Mouse (Mus musculus): ENCODE measurements around the gene Dip2c. TPM values are rescaled to one million over a fixed set of nuclear protein-coding genes. Genes with fewer than 3 reads are reported as not detected.

The Dip2c gene
- 7.7 and 8.4 TPM in 2 replicates for polyA plus RNA-seq (2011; ENCODE audit: insufficient read depth, insufficient read length, low read depth, missing spikeins)

DNA sequence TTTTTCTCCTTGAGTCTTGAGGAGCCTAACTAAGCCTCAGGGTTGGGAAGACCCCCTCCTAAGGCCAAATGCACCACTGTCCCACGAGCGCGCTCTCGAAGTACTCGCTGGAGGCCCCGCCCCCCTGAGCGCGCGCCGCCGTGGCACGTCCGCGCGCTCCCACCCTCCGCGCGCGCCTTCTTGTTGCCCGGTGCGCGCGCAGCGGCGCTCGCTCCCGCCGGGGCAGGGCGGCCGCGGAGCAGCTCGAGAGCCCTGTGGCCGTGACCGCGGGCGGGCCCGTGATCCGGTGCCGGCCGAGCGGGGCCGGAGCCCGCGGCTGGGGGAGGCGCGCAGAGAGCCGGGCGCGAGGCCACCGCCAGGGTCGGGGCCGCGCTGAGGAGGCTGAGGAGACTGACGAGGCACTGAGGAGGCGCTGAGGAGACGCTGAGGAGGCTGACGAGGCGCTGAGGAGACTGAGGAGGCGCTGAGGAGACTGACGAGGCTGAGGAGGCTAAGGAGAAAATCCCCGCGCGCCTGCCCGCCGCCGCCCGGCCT, at the start of gene Dip2c:
Gene Dip2c (plus strand): TSS at position 207 of the 534 bp plus-strand sequence.
- H3K36me3 ChIP-seq (ENCODE audit: control insufficient read depth, insufficient read depth, low read length, poor library complexity, severe bottlenecking), result no peaks in the 10 kb centered on the region
- H3K9ac ChIP-seq (ENCODE audit: low read depth, poor library complexity, severe bottlenecking), result peak within 1 kb of the TSS; percentile 97
- H3K27ac ChIP-seq (ENCODE audit: insufficient read depth, low read length), result no peak within 1 kb of the TSS
- H3K4me1 ChIP-seq (ENCODE audit: control insufficient read depth, insufficient read depth, low read length), result no peaks in the 10 kb centered on the region
- H3K9me3 ChIP-seq (replicated peaks; ENCODE audit: control insufficient read depth, insufficient read depth, low read length, poor library complexity, severe bottlenecking), result no peaks in the 10 kb centered on the region
- TF ChIP-seq EP300 (IDR thresholded peaks at IDR 0.05; ENCODE audit: insufficient read depth, low read depth, low read length), result no peak
- TF ChIP-seq POLR2A (IDR thresholded peaks at IDR 0.05; ENCODE audit: insufficient read depth, low read length), result no peak
- TF ChIP-seq CTCF (IDR thresholded peaks at IDR 0.05; ENCODE audit: low read depth, low read length), result no peak
- H3K4me3 ChIP-seq (ENCODE audit: low read depth, low read length), result peak within 1 kb of the TSS; percentile 91
- no peaks in the 10 kb centered on the region for H3K27me3 ChIP-seq (ENCODE audit: control insufficient read depth, insufficient read depth, low read length, poor library complexity, severe bottlenecking)

DNA sequence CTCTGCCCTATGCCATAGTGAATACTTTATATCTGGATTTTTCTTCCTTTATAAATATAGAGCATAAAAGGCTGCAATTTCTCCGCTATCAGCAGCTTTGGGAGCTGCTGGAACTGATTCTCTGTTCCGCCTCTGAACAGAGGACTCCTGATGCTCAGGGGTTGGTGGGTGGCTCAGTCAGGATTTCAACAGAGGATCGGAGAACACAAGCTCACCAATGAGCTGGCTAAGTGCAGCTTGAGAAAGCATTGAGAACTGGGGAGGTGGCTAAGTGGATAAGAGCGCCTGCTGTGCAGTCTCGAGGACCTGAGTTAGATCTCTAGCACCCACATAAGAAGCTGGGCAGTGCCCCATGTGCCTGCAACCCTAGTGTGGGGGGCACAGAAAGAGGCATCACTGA, 49.2 kb upstream of the Dip2c start:
- TF ChIP-seq EP300 (IDR thresholded peaks at IDR 0.05; ENCODE audit: insufficient read depth, low read depth, low read length) (no peak), POLR2A (IDR thresholded peaks at IDR 0.05; ENCODE audit: insufficient read depth, low read length) (no peak), CTCF (IDR thresholded peaks at IDR 0.05; ENCODE audit: low read depth, low read length) (no peak)
- H3K4me1 ChIP-seq (ENCODE audit: control insufficient read depth, insufficient read depth, low read length), result no peaks in the 10 kb centered on the region
- H3K9ac ChIP-seq (ENCODE audit: low read depth, poor library complexity, severe bottlenecking), result no peak overlapping the region
- H3K9me3 ChIP-seq (replicated peaks; ENCODE audit: control insufficient read depth, insufficient read depth, low read length, poor library complexity, severe bottlenecking), result no peaks in the 10 kb centered on the region
- no peaks in the 10 kb centered on the region for H3K27me3 ChIP-seq (ENCODE audit: control insufficient read depth, insufficient read depth, low read length, poor library complexity, severe bottlenecking)
- no peak overlapping the region for H3K4me3 ChIP-seq (ENCODE audit: low read depth, low read length)
- H3K27ac ChIP-seq (ENCODE audit: insufficient read depth, low read length), result no peak overlapping the region
- H3K36me3 ChIP-seq (ENCODE audit: control insufficient read depth, insufficient read depth, low read length, poor library complexity, severe bottlenecking), result no peaks in the 10 kb centered on the region

DNA sequence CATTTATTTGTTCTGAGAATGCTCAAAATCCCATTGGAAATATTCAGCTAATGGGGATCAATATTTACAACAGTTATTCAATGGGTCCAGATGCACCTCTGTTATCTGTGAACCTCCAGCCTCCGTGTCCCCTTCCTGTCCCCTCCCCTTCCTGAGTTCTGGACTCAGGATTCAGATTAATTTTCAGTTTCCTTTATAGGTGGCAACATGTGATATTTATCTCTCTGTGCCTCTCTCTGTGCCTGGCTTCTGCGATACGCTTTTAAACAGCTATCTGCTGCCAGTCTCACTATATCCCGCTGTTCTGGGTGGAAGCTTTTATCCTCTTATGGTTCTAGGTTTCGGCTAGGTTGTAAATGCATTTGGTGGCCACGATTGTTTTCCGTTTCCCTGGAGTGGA, 38.8 kb upstream of the Dip2c start:
- TF ChIP-seq CTCF (IDR thresholded peaks at IDR 0.05; ENCODE audit: low read depth, low read length) (no peak), EP300 (IDR thresholded peaks at IDR 0.05; ENCODE audit: insufficient read depth, low read depth, low read length) (no peak), POLR2A (IDR thresholded peaks at IDR 0.05; ENCODE audit: insufficient read depth, low read length) (no peak)
- Histone ChIP-seq H3K27ac (ENCODE audit: insufficient read depth, low read length) (no peak overlapping the region), H3K4me3 (ENCODE audit: low read depth, low read length) (no peak overlapping the region), H3K4me1 (ENCODE audit: control insufficient read depth, insufficient read depth, low read length) (no peaks in the 10 kb centered on the region), H3K9me3 (replicated peaks; ENCODE audit: control insufficient read depth, insufficient read depth, low read length, poor library complexity, severe bottlenecking) (no peaks in the 10 kb centered on the region), H3K9ac (ENCODE audit: low read depth, poor library complexity, severe bottlenecking) (no peak overlapping the region), H3K36me3 (ENCODE audit: control insufficient read depth, insufficient read depth, low read length, poor library complexity, severe bottlenecking) (no peaks in the 10 kb centered on the region), H3K27me3 (ENCODE audit: control insufficient read depth, insufficient read depth, low read length, poor library complexity, severe bottlenecking) (no peaks in the 10 kb centered on the region)

DNA sequence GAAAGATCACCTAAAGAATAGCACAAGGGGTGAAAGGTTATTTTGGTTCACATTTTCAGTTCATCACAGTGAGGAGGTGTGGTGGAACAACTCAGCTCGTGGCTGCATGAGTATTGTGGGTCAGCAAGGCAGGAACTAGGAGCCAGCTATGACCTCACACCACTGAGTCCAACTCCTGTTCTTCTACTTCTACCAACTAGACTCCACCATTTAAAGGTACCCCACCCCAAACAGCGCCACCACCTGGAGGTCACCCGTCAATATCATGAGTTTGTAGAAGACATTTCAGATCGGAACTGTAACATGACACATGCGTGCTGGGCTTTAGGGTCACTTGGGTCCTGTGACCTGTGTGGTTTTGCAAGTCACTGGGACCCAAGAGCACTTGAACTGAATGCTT, 37.2 kb upstream of the Dip2c start:
- H3K27me3 ChIP-seq (ENCODE audit: control insufficient read depth, insufficient read depth, low read length, poor library complexity, severe bottlenecking), result no peaks in the 10 kb centered on the region
- H3K4me1 ChIP-seq (ENCODE audit: control insufficient read depth, insufficient read depth, low read length), result no peaks in the 10 kb centered on the region
- no peak overlapping the region for H3K4me3 ChIP-seq (ENCODE audit: low read depth, low read length)
- TF ChIP-seq CTCF (IDR thresholded peaks at IDR 0.05; ENCODE audit: low read depth, low read length) (no peak), EP300 (IDR thresholded peaks at IDR 0.05; ENCODE audit: insufficient read depth, low read depth, low read length) (no peak), POLR2A (IDR thresholded peaks at IDR 0.05; ENCODE audit: insufficient read depth, low read length) (no peak)
- H3K27ac ChIP-seq (ENCODE audit: insufficient read depth, low read length), result no peak overlapping the region
- H3K9ac ChIP-seq (ENCODE audit: low read depth, poor library complexity, severe bottlenecking), result no peak overlapping the region
- H3K36me3 ChIP-seq (ENCODE audit: control insufficient read depth, insufficient read depth, low read length, poor library complexity, severe bottlenecking), result no peaks in the 10 kb centered on the region
- H3K9me3 ChIP-seq (replicated peaks; ENCODE audit: control insufficient read depth, insufficient read depth, low read length, poor library complexity, severe bottlenecking), result no peaks in the 10 kb centered on the region

DNA sequence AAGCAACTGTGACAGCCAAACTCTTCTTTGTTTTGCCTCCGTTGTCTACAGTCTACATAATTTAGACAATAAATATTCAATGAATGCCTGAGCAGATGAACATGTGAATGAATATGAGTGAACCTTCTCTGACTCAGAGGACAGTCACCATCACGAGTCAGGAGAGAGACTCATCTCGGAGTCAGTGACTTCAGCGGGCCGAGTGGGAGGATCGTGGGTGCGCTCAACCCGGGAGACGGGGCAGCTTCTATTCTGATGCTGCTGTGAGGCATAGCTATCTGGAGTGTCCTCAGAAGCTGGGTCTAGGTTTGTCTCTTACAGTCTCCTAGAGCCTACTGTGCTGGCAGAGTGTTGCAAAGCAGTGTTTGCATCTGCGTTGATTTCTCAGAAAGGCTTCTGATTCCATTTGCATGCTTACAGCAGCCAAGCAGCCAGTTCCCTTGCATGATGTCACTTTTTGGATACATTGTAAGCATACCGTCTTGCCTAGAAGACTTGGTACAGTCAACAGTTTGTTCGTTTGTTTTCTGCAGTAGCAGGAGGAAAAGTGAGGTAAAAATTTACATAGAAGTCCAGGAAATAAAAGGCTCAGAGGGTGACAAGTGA, 36.6 kb upstream of the Dip2c start:
- TF ChIP-seq EP300 (IDR thresholded peaks at IDR 0.05; ENCODE audit: insufficient read depth, low read depth, low read length) (no peak), POLR2A (IDR thresholded peaks at IDR 0.05; ENCODE audit: insufficient read depth, low read length) (no peak), CTCF (IDR thresholded peaks at IDR 0.05; ENCODE audit: low read depth, low read length) (no peak)
- H3K27ac ChIP-seq (ENCODE audit: insufficient read depth, low read length), result no peak overlapping the region
- H3K27me3 ChIP-seq (ENCODE audit: control insufficient read depth, insufficient read depth, low read length, poor library complexity, severe bottlenecking), result no peaks in the 10 kb centered on the region
- H3K36me3 ChIP-seq (ENCODE audit: control insufficient read depth, insufficient read depth, low read length, poor library complexity, severe bottlenecking), result no peaks in the 10 kb centered on the region
- H3K4me1 ChIP-seq (ENCODE audit: control insufficient read depth, insufficient read depth, low read length), result no peaks in the 10 kb centered on the region
- H3K9ac ChIP-seq (ENCODE audit: low read depth, poor library complexity, severe bottlenecking), result no peak overlapping the region
- no peaks in the 10 kb centered on the region for H3K9me3 ChIP-seq (replicated peaks; ENCODE audit: control insufficient read depth, insufficient read depth, low read length, poor library complexity, severe bottlenecking)
- H3K4me3 ChIP-seq (ENCODE audit: low read depth, low read length), result no peak overlapping the region

DNA sequence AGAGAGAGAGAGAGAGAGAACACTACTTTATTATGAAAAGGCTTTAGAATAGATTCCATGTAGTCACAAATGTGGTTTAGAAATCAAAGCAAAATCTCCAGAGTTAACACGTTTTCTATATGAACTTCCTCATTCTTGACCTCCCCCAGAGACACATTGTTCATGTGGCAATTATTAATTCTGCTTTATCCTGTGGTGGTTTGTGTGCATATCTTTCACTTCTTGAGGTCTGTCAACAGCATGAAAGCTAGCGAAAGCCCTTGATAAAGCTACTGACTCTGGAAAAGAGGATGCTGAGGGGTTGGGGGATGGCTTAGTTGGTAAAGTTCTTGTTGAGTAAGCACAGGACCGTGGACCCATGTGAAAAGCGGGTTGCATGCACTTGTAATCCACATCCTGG, 14.6 kb upstream of the Dip2c start:
- Histone ChIP-seq H3K9ac (ENCODE audit: low read depth, poor library complexity, severe bottlenecking) (no peak overlapping the region), H3K9me3 (replicated peaks; ENCODE audit: control insufficient read depth, insufficient read depth, low read length, poor library complexity, severe bottlenecking) (no peaks in the 10 kb centered on the region), H3K27me3 (ENCODE audit: control insufficient read depth, insufficient read depth, low read length, poor library complexity, severe bottlenecking) (no peaks in the 10 kb centered on the region), H3K27ac (ENCODE audit: insufficient read depth, low read length) (no peak overlapping the region), H3K36me3 (ENCODE audit: control insufficient read depth, insufficient read depth, low read length, poor library complexity, severe bottlenecking) (no peaks in the 10 kb centered on the region), H3K4me3 (ENCODE audit: low read depth, low read length) (no peak overlapping the region), H3K4me1 (ENCODE audit: control insufficient read depth, insufficient read depth, low read length) (no peaks in the 10 kb centered on the region)
- no peak for TF ChIP-seq POLR2A (IDR thresholded peaks at IDR 0.05; ENCODE audit: insufficient read depth, low read length)
- no peak for TF ChIP-seq EP300 (IDR thresholded peaks at IDR 0.05; ENCODE audit: insufficient read depth, low read depth, low read length)
- TF ChIP-seq CTCF (IDR thresholded peaks at IDR 0.05; ENCODE audit: low read depth, low read length), result no peak
